Mouse (Mus musculus) telencephalon, adult 2 months (tissue): ENCODE data around the gene Ppfia4.

Experiments used
- DNase-seq: peaks from one replicate; pipeline ENCODE4 v3.0.0-alpha.2; 2011; ENCODE audit warnings: low read depth, low spot score

The Ppfia4 gene

DNA sequence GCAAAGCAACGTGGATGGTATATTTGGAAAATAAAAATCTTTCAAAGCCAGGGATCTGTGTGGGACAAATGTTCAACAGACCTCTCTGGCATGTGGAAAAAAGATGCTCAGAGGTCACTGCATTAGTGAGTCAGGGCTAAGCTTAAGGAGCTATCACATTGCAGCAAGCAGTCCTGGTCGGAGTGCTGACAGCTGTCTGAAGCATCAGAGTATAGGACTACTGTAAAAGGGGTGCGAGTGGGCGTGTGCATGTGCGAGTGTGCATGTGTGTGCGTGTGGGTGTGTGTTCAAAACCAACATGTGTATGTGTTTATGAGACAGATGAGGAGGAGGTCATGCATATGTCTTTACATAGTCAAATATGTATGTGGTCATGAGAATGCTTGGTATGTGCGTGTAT lies 6.4 kb upstream of the Ppfia4 start:
- DNase-seq: no peak

DNA sequence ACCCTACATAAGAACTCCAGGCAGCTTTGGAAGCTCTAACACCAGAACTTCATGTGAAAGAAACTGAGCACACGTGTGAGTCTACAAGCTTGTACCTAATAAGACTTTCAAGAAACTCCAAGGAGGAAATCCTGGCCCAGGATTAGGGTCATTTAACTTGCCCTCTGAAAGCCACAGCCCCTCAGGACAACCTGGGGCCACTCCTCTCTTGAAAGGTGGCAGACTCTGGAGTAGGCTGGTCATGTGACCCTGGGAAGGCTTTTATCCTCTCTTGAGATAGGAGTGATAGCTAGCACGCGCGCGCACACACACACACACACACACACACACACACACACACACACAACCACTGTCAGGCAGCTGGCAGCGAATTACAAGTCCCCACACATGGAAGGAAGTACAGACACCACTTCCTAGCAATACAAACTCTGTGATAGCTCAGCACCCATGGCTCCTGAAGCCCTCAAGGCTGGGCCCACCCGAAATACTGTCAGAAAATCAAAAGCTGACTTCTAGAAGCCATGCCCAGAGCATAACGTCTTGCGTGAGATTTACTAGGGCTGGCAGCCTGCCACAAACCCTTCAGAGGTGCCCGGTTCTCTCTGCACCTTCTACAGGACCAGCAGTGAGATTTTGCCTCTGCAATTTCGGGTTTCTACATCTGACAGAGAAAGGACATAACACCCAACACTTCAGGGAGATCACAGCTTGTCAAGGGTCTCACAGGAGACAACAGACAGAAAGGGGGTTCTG lies 4.4 kb upstream of the Ppfia4 start:
- no peak for DNase-seq

DNA sequence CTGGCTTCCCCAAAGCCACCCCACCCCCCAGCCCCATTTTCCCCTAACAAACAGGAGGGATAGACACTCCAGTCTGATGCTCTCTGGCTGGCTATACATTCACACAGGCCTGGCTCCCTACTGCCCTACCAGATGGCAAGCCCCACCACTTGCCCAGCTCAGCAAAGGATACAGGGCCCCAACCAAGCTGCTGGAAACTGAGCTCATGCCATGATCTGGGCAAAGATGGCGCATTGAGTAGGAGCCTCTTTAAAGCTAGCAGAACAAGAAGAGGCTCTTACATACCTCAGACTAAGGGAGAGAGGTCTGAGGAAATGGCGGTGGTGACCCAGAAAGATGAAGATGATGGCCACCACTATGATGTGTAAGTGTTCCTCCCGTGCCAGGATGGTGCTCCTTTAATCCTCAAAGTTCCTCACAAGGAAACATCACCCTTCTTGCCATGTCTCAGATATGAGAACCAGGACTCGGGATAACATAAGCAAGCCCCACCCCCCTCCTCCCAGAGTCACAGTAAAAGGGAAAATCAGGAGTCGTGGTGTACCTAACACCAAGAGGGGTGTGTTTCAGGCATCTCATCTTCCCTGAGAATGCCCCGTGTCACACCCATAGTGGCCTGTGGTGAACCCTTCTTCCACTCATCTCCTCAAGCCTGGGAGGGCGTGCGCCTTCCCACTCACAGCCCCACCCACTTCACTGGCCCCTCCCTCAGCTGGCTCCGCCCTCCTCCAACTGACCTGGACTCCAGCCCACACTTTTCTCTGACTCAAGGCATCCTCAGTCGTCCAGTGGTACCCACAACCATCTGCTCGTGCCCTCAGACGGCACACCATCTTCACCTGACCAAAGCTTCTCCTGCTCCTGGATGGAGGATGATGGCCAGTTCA lies 3.4 kb upstream of the Ppfia4 start:
- DNase-seq: no peak

DNA sequence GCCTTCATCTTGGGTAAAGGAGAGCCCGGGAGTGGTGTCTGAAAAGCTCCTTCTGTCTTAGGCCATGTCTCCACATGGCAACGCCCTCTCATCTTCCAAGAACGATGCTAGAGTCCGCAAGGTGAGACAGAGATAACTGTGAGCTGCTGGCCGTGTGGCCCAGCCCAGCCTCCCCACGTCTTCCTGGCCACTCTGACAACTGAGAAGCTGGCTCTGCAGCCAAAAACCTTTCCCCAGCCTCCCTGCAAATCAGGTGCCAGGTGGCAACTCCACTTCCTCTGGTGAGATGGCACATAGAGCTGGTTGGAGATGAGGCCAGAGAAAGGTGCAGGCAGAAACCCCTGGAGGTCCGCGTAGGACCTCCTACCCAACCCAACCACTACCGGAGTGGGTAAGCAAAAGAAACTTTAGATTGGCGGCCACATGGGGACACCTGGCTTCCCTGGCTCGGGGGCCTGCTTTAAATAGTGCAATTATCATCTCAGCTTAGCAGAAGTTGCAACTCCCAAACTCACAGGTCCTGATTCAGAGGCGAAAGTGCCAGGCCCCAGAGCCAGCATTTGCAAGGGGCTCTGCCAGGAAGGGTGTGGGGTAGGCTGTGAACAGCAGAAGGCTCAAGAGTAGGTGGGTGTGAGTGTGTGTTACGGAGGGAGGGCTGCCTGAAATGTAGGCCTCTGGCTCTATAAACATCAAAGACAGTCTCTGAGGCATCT lies 2.6 kb upstream of the Ppfia4 start:
- peak; percentile 85 for DNase-seq

DNA sequence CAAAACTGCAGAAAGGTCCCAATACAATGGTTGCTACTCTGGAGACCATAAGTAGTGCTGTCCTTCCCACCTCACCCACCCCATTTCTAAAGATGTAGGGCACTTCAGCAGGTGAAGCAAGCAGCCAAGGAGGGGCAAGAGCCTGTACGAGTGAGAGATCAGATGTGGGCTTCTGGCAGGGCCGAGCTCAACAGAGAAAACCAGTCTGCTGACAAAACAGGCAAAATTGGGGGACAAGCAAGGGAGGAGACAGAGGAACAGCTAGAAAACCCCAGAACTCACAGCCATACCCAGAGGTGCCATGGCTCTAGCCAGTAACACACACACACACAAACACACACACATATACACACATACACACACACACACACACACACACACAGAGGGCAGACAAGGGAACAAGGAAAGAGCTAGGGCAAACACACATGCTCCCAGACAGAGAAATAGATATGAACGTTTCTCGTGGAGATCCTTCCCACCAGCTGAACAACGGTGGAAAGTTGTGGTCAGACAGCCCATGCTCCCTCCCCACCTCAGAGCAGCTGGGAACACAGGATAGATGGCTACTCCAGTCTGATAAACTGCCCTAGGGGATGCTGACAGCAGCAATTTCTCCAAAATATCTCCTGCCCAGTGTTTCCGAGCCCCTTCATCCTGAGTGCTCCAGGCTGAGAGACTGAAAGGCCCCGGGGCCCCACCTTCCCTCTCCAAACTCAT lies 1.5 kb upstream of the Ppfia4 start:
- no peak for DNase-seq

DNA sequence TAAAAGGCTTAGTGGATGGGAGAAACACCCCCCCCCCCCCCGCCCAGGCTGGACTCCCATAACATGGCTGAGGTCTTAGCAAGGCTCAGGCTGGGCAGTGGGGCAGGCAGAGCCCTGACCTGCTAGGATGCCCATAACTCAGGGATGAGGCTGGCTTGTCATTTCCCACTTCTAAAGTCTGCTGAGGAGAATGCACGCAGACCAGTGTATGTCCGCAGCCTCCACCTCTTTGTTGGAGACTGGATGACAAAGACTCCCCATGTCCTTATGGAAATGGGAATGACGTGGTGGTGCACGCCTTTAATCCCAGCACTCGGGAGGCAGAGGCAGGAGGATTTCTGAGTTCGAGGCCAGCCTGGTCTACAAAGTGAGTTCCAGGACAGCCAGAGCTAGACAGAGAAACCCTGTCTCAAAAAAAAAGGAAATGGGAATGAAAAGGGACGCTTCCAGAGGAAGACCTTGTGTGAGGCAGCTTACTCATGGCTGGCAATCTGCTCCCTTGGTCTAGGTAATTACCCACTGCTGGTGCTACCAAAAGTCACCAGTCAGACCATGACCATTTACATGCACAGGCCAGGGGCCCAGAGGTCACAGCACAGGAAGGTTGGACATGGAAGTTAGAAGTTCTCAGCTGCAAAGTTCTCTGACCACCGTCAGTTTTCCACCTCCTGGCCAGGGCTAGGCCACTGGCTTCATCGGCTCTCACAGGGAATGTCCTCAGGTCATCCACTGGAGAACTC lies 813 bp upstream of the Ppfia4 start:
- DNase-seq: no peak

DNA sequence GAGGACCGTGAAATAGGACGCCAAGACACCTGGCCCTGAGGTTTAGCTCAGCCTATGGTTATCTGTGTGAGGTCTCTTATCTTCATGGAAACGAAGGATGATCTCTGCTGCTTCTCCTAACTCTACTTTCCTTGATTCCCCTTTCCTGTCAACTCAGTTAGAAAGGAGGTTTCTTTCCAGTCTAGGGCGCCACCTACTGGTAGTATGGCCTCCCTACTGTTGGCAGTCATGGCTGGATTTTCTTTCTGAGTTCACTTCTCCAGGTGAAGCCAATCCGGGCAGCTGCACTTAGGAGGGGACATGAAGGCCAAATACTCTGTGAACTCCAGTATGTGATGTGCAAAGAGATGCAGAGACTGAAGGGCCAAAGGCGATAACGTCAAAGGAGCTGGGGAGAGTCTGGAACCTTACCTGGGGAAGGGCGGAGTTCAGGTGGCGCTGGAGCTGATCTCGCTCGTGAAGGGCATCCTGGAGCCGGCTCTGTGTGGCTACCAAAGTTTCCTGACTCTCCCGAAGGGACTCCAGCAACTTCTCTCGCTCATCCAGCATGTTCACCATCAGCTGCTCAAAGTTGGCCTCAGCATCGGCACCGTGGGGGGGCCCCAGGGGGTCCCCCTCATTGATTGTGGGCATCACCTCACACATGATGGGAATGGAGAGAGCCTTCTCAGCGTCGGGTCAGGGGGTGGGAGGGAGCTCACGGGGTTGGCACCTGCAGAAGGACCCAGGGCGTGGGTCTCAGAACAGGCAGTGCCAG lies 671 bp downstream of the Ppfia4 start:
- peak; percentile 47 for DNase-seq

DNA sequence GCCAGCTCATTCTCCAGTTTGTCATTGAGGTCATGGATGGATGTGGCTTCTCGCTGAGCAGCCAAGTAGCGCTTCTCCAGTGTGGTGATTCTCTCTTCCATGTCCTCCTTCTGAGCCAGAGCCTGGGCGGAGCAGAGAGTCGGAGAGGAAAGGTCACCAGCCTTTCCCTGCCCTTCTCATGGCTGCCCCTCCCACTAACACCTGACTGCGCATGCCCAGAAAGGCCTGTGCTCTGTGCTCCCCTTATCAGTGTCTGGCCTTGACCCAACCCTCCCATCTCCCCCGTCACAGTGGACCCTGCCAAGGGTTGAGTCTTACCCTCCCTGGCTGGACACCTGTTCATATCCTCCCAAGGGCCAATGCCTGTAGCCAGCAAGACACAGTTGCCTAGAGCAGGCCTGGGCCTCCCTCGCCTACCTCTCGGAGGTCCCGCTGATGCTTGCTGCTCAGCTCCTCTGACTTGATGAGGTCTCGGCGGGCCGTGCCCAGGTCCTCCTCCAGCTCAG lies 5.8 kb downstream of the Ppfia4 start:
- DNase-seq: no peak

DNA sequence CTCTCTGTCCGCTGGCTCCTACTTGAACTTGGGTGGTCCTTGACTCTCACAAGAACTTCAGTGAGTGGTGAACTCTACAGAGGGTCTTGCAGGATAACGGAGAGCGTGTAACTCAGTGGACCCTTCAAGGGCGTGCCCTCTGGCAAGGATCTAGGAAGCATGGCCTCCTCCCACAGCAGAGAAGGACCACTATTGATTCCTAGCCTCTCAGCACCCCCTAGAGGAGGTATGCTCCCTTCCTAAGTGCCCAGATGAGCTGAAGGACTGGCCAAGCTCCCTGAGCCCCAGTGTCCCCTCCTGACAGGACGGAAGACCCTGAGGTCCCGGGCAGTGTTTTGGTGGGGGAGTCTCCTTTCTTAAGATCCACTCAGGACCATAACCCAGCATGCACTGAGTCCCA lies 10.1 kb downstream of the Ppfia4 start:
- DNase-seq: no peak

DNA sequence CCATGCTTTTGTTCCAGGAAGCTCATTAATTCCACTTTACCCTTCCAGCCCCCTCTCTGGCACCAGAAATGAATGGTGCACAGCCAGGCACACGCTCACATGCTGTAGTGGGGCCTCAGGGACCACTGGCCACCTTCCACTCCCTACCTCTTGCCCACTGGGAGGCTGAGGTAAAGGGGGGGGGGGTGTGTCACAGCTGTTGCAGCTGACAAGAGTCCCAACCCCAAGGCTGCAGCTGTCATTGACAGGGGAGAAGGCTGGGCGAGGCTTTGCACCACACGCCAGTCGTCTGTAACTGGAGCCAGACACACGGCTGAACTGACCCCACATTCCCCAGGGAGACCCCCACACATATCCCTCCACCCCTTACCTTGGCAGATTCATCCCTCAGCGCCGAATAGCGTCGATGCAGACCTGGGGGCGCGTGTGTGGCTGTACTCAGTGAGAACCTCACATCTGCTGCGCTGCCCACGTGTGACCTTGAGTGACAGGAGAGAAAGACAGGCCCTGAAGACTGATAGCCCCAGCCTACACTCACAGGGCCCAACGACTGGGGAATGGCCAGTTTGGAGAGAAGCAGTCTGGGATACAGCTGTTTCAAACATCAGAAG lies 11.9 kb downstream of the Ppfia4 start:
- no peak for DNase-seq

DNA sequence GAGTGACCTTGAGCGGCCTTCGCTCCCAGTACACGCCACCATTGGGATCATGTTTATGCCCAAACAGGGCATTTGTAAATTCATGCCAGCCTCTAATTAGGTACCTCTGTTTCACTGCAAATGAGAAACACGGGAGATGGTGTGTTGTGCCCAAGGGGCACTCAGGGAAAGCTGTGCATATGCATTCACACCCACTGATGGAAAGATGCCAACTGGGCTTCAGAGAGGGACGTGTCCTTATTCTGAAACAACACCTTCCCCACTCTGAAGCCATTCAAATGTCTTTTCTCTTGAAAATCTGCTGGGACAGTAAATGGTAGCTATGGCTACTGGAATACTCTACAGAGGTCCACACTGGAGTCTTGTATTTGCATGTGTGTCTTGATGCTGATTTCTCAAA lies 14.5 kb downstream of the Ppfia4 start:
- no peak for DNase-seq

DNA sequence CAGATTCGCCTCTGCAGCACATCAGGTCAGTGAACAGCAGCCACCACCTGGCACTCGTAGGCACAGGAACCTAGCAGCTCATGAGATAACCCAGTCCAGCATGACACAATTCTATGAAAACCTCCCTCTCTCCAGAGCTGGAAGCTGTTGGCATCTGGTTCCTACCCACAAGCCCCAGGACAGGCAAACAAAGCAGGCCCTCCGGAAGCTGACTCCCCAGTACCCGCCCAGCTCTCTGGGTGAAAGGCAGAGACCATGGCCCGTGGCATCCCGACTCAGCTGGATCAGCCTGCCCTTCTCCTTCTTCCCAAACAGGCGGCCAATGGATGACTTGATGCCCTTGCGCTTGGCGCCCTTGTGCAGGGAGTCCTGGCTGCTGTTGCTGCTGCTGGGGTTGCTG lies 16.4 kb downstream of the Ppfia4 start:
- no peak for DNase-seq

DNA sequence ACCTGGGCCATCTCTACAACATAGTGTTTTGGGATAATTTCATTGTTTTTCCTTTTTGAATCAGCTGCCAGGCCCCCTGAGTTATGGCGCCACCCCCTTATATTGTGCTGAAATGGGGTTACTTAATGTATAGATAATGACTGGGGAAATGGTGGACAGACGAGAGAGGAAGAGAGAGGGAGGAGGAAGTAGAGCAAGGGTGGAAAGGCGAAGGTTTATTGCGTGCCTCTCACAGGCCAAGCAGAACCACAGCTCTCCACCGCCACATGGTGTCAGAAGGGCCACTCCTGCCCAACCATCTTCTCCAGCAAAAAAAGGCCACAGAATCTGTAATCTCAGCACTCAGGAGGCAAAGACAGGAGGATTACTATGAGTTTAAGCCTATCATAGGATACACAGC lies 17.5 kb downstream of the Ppfia4 start:
- no peak for DNase-seq

DNA sequence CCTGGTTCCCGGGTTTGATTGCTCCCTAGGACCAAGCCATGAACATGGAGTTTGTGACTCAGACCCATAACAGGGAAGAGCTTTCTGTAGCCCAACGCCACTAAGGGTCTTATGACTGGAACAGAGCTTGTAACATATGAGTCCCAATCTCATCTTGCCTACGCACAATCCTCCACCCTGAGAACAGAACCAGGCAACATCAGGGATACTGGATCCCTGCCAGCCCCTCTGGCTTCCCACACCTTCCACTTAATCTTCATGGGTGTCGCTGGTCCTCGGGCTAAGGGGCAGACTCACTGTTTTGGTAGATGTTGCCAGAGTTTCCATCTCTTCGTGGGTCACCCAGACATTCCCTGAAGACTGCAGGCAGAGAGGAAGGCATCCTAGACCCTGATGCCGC lies 21.0 kb downstream of the Ppfia4 start:
- no peak for DNase-seq

DNA sequence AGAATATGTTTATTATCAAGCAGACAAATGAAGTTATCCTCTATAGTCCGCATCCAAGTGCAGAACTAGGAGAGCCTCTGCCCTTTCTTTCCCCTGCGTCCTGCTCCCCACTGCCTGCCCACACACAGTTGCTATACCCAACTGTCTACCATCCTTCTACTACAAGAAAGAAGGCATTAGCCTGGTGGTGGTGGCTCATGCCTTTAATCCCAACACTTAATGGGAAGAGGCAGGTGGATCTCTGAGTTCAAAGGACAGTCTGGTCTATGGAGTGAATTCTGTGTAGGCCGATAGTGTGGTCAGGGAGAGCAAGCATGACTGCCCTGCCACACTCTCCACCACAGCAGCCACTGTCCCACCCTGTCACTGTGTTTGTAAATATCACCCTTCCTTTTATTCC lies 22.0 kb downstream of the Ppfia4 start:
- DNase-seq: no peak

DNA sequence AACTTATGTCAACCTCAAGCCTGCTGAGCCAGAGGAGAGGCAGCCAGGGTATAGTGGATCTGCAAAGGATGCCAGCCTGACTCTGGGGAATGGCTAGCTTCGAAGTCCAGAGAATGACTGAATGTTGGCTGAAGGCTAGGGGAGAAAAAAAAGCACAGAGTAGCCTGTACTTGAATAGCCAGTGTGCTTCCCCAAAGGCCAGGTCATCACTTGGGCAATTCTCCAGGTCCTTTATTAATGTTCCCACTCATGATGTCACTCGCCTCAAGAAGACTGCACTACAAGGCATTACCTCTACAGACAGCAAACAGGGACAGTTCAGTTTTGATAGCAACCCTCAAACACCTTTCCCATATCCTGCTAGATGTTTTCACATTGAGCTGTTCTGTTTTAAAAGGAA lies 22.4 kb downstream of the Ppfia4 start:
- DNase-seq: no peak

DNA sequence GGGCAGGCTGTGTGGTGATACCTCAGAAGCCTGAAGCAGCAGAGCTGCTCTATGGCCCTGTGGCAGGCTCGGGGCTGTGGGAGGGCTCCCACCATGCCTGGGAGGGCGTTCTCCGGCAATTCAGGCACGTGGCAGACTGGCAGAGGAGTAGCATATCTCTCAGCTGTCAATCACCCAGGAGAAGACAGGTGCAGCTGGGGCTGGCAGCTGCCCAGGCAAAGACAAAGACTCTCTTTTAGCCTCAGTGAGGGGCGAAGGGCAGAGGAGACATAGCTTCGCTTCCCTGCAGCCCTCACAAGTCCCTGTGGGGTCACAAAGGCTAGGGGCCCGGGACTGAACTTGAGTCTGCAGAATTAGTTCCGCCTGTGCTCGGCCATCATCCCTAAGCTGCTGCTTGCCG lies 25.3 kb downstream of the Ppfia4 start:
- DNase-seq: no peak

DNA sequence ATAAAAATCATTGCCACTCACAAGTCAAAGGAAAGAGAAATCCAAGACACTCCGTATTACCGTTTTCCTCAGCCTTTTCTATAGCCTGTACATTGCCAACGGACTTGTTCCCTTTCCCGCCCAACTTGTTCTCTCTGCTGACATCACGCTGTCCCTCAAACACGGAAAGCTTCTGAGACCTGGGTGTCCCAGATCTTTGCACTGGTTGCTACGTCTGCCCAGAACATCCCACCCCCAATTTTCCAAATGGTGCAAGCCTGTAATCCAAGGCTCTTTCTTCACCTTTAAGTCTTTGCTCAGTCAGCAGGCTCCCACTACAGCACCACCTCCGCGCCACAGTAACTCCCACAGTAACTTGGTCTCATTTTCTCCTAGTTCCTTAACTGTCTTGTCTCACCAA lies 27.8 kb downstream of the Ppfia4 start:
- no peak for DNase-seq

DNA sequence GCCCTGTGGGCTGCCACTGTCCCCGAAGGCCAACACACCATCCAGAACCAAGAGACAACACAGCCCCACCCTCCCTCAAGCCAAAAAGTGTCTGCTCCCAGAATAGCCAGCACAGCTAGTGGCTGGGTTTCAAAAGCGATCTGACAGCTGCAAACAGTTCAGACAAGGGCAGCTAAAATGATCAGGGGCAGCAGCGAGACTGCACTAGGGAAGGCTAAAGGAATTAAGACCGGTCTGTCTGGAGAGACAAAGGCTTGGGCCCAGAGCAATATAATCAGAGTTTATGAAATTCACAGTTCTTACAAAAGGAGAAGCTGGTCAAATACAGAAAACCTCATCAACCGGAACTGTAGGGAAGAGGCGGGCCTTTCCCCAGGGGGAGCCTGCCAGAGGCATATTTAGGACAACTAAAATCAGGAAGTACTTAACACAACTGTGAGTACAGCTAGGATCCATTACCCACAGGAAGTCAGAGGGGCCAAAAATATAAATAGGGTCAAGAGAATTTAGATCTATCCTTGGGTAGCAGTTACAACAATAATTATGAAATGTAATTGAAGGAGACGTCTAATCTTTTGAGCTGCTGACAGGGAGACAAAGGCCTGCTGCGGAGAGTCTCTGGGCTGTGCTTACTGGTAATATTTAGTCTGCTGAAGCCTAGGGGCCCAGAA lies 30.0 kb downstream of the Ppfia4 start:
- no peak for DNase-seq
